In genomic region chr9:9237511-9237910, GRCm38 (mm10) we compare ENCODE assay signal across 10 mouse cellular contexts. TPM values are rescaled to one million over a fixed set of nuclear protein-coding genes. Genes with fewer than 3 reads are reported as not detected.
A peak's percentile ranks its signal among the peaks of the same experiment; 100 is the strongest.
DNase-seq lines count a peak whose midpoint lies in the region; ATAC-seq and TF ChIP-seq lines count a peak whose summit lies in the region.
"Had no signal": no experiment of that assay in that cellular context is flagged by ENCODE, and none has a peak within 500 bp of the region (broad histone marks: within the 10 kb centered on the region; RNA-seq: fewer than 3 reads in every experiment).

No protein-coding gene starts in this region.

- no peak for ATAC-seq in heart, embryonic 15.5 days (replicated peaks; ENCODE audit: insufficient number of reproducible peaks, insufficient read depth, low FRiP score, low read depth)
- ATAC-seq in kidney, embryonic 16.5 days (ENCODE audit: low FRiP score, low TSS enrichment), result no peak
- ATAC-seq in midbrain, embryonic 16.5 days, result no peak

- no peaks in the 10 kb centered on the region for H3K36me3 ChIP-seq in heart, embryonic 15.5 days
- H3K36me3 ChIP-seq in kidney, embryonic 16.5 days (ENCODE audit: insufficient read depth, low read length), result no peaks in the 10 kb centered on the region; the same call in 1 of the 2 replicates
- H3K36me3 ChIP-seq in midbrain, embryonic 16.5 days (ENCODE audit: control insufficient read depth, insufficient read depth, low read length), result no peaks in the 10 kb centered on the region

- intact Hi-C loops in heart, postnatal 14 days (cut with DNase I), result loop anchor here (2.0 kb wide), 1 partner anchor 187 kb away; no protein-coding TSS in a partner anchor

- no peaks in the 10 kb centered on the region for H3K9me3 ChIP-seq in heart, embryonic 15.5 days (replicated peaks)
- H3K9me3 ChIP-seq in kidney, embryonic 16.5 days (ENCODE audit: low read length), result no peaks in the 10 kb centered on the region
- no peaks in the 10 kb centered on the region for H3K9me3 ChIP-seq in midbrain, embryonic 16.5 days (replicated peaks; ENCODE audit: control insufficient read depth, low read length, poor library complexity, severe bottlenecking)

- 0 out of 2 replicates have a peak, but pooled peaks cover 2% of the 10 kb centered on the region for H3K4me1 ChIP-seq in heart, embryonic 15.5 days (replicated peaks)
- peaks cover 10% of the 10 kb centered on the region for H3K4me1 ChIP-seq in embryonic fibroblast, embryonic 13.5 days (ENCODE audit: control insufficient read depth, insufficient read depth, low read length)
- H3K4me1 ChIP-seq in kidney, embryonic 16.5 days (ENCODE audit: insufficient read depth, low read length), result peaks cover 16% of the 10 kb centered on the region
- peaks cover 3% of the 10 kb centered on the region; the same call in 1 of the 2 replicates for H3K4me1 ChIP-seq in midbrain, embryonic 16.5 days (ENCODE audit: control insufficient read depth, insufficient read depth, low read length)

- peak; percentile 19; the same call in 1 of the 2 replicates for TF ChIP-seq POLR2A in embryonic fibroblast, embryonic 13.5 days (IDR thresholded peaks at IDR 0.05; ENCODE audit: low read depth, low read length)

- WGBS in heart, embryonic 15.5 days, result 59% methylated on average over 5 of the region's 5 CpGs
- 50% methylated on average over 5 of the region's 5 CpGs for WGBS in kidney, embryonic 16.5 days
- WGBS in midbrain, embryonic 16.5 days, result 43% methylated on average over 5 of the region's 5 CpGs

- H3K27ac ChIP-seq in heart, embryonic 15.5 days, result no peak overlapping the region
- peak overlapping the region; percentile 51 for H3K27ac ChIP-seq in embryonic fibroblast, embryonic 13.5 days (ENCODE audit: insufficient read depth, low read length)
- peak overlapping the region; percentile 95 for H3K27ac ChIP-seq in kidney, embryonic 16.5 days (ENCODE audit: low read length)
- H3K27ac ChIP-seq in midbrain, embryonic 16.5 days (ENCODE audit: low read length), result no peak overlapping the region
- H3K27ac ChIP-seq: macrophage had no signal

- no peaks in the 10 kb centered on the region; the same call in 1 of the 2 replicates for H3K27me3 ChIP-seq in heart, embryonic 15.5 days
- no peaks in the 10 kb centered on the region for H3K27me3 ChIP-seq in kidney, embryonic 16.5 days (ENCODE audit: insufficient read depth, low read length)
- H3K27me3 ChIP-seq in midbrain, embryonic 16.5 days (ENCODE audit: control insufficient read depth, insufficient read depth, low read depth, low read length), result no peaks in the 10 kb centered on the region

- no peak for DNase-seq in heart, postnatal 14 days
- no peak for DNase-seq in adrenal gland, postnatal 14 days
- DNase-seq in frontal cortex, postnatal 36 days (ENCODE audit: low spot score in 2 of 2), result no peak
- DNase-seq in spleen, postnatal 14 days (ENCODE audit: low spot score in 2 of 2), result no peak
- DNase-seq: thymus, adult 18-20 months had no signal

- TF ChIP-seq CTCF in embryonic fibroblast, embryonic 13.5 days (IDR thresholded peaks at IDR 0.05; ENCODE audit: borderline replicate concordance, insufficient read depth, low read length), result no peak

- peak overlapping the region; percentile 79 for H3K4me3 ChIP-seq in heart, embryonic 15.5 days
- peak overlapping the region; percentile 63 for H3K4me3 ChIP-seq in embryonic fibroblast, embryonic 13.5 days (ENCODE audit: insufficient read depth, low read length)
- H3K4me3 ChIP-seq in kidney, embryonic 16.5 days (ENCODE audit: low read length), result peak overlapping the region; percentile 91
- H3K4me3 ChIP-seq in midbrain, embryonic 16.5 days (ENCODE audit: low read depth, low read length), result no peak overlapping the region

- no peak overlapping the region for H3K9ac ChIP-seq in heart, embryonic 15.5 days
- H3K9ac ChIP-seq in kidney, embryonic 16.5 days (replicated peaks; ENCODE audit: low read length), result peak overlapping the region; percentile 97
- no peak overlapping the region for H3K9ac ChIP-seq in midbrain, embryonic 16.5 days (ENCODE audit: low read depth, low read length)

- H3K4me2 ChIP-seq in heart, embryonic 15.5 days, result peak overlapping the region; percentile 73
- peak overlapping the region; percentile 66 for H3K4me2 ChIP-seq in kidney, embryonic 16.5 days (replicated peaks; ENCODE audit: low read depth, low read length)
- peak overlapping the region; percentile 84 for H3K4me2 ChIP-seq in midbrain, embryonic 16.5 days (ENCODE audit: low read length)

RNA-seq across cellular contexts. Expression of gene Arhgap42, which starts 1.4 kb away (rescaled TPM):
- 13.9 and 16.5 TPM in 2 replicates for polyA plus RNA-seq in heart, embryonic 15.5 days (2015; fragmentation: Nextera tagmentation; extraction: Ambion mirVana)
- 1 to 10 TPM; 8.0 to 8.5 TPM for total RNA-seq in heart, postnatal 14 days (2021)
- 41.2 and 44.8 TPM in 2 replicates for polyA plus RNA-seq in embryonic fibroblast, embryonic 13.5 days (2011; ENCODE audit: insufficient read length, low read depth, missing spikeins)
- 35.3 and 42.3 TPM in 2 replicates for polyA plus RNA-seq in kidney, embryonic 16.5 days (2015; fragmentation: Nextera tagmentation; extraction: Ambion mirVana)
- polyA plus RNA-seq in midbrain, embryonic 16.5 days (2015; fragmentation: Nextera tagmentation; extraction: Ambion mirVana), result 14.7 and 17.3 TPM in 2 replicates
- total RNA-seq in adrenal gland, postnatal 14 days (2021), result 30.1 and 30.3 TPM in 2 replicates
- polyA plus RNA-seq: macrophage had no signal

Comparison
In these comparisons a context has a peak if more than half of its experiments do, and no peak if none do; other contexts are left out.
1. H3K27ac ChIP-seq: peak in embryonic fibroblast, embryonic 13.5 days (single experiment) and kidney, embryonic 16.5 days (single experiment); none in heart, embryonic 15.5 days (single experiment) and midbrain, embryonic 16.5 days (single experiment).
2. Peak in every context shown above with its lines, with median percentiles within 50 percentile points of each other: H3K4me2 ChIP-seq.